Comparison of ENCODE assay signal across 8 mouse cellular contexts in genomic region chr9:21614864-21615616, GRCm38 (mm10). TPM values are rescaled to one million over a fixed set of nuclear protein-coding genes. Genes with fewer than 3 reads are reported as not detected.
A peak's percentile ranks its signal among the peaks of the same experiment; 100 is the strongest.
DNase-seq lines count a peak whose midpoint lies in the region; ATAC-seq and TF ChIP-seq lines count a peak whose summit lies in the region.

No protein-coding gene starts in this region.

- no peaks in the 10 kb centered on the region for H3K36me3 ChIP-seq in hindbrain, embryonic 16.5 days (ENCODE audit: control insufficient read depth, insufficient read depth, low read length)
- H3K36me3 ChIP-seq in midbrain, postnatal 0 days (ENCODE audit: insufficient read depth, low read length), result no peaks in the 10 kb centered on the region

- H3K4me3 ChIP-seq in layer of hippocampus, adult 2 months, result peak overlapping the region; percentile 60
- H3K4me3 ChIP-seq in bone marrow, adult 2 months (replicated peaks; ENCODE audit: control insufficient read depth, low read depth, low read length), result peak overlapping the region; percentile 89
- peak overlapping the region; percentile 72 for H3K4me3 ChIP-seq in hindbrain, embryonic 16.5 days (ENCODE audit: low read length)
- peak overlapping the region; percentile 68 for H3K4me3 ChIP-seq in midbrain, postnatal 0 days (ENCODE audit: low read depth, low read length)

- TF ChIP-seq POLR2A in bone marrow, adult 2 months (IDR thresholded peaks at IDR 0.05; ENCODE audit: borderline replicate concordance, control insufficient read depth, low read depth, low read length), result no peak

- H3K9me3 ChIP-seq in hindbrain, embryonic 16.5 days (ENCODE audit: control insufficient read depth, low read length), result no peaks in the 10 kb centered on the region
- H3K9me3 ChIP-seq in midbrain, postnatal 0 days (ENCODE audit: low read length), result no peaks in the 10 kb centered on the region

- H3K9ac ChIP-seq in hindbrain, embryonic 16.5 days (ENCODE audit: low read depth, low read length), result peak overlapping the region; percentile 84
- peak overlapping the region; percentile 64 for H3K9ac ChIP-seq in midbrain, postnatal 0 days (replicated peaks; ENCODE audit: low read length, poor library complexity, severe bottlenecking)

- no peak for DNase-seq in layer of hippocampus, adult 2 months (ENCODE audit: low spot score in 2 of 2)
- no peak for DNase-seq in layer of hippocampus, adult 18-20 months (ENCODE audit: low spot score in 2 of 2)
- no peak for DNase-seq in midbrain, postnatal 0 days (ENCODE audit: low spot score)
- no peak for DNase-seq in right cerebral cortex, adult 2 months (ENCODE audit: low spot score in 2 of 2)
- no peak for DNase-seq in cerebellum, adult 8-10 months

- H3K27me3 ChIP-seq in hindbrain, embryonic 16.5 days (replicated peaks; ENCODE audit: control insufficient read depth, insufficient read depth, low read length), result no peaks in the 10 kb centered on the region
- H3K27me3 ChIP-seq in midbrain, postnatal 0 days (ENCODE audit: insufficient read depth, low read length), result no peaks in the 10 kb centered on the region

- peak overlapping the region; percentile 99 for H3K27ac ChIP-seq in layer of hippocampus, adult 2 months
- H3K27ac ChIP-seq in bone marrow, adult 2 months (ENCODE audit: control insufficient read depth, insufficient read depth, low read depth, low read length, poor library complexity), result peak overlapping the region; percentile 97
- peak overlapping the region; percentile 96 for H3K27ac ChIP-seq in hindbrain, embryonic 16.5 days (ENCODE audit: low read depth, low read length)
- peak overlapping the region; percentile 96 for H3K27ac ChIP-seq in midbrain, postnatal 0 days (ENCODE audit: low read depth, low read length)

- H3K4me1 ChIP-seq in bone marrow, adult 2 months (ENCODE audit: control insufficient read depth, insufficient read depth, low read length), result peaks cover 7% of the 10 kb centered on the region
- peaks cover 13% of the 10 kb centered on the region for H3K4me1 ChIP-seq in hindbrain, embryonic 16.5 days (ENCODE audit: control insufficient read depth, insufficient read depth, low read depth, low read length)
- H3K4me1 ChIP-seq in midbrain, postnatal 0 days (ENCODE audit: insufficient read depth, low read length), result peaks cover 11% of the 10 kb centered on the region

- H3K4me2 ChIP-seq in hindbrain, embryonic 16.5 days (ENCODE audit: low read length), result peak overlapping the region; percentile 80
- peak overlapping the region; percentile 53 for H3K4me2 ChIP-seq in midbrain, postnatal 0 days (ENCODE audit: low read depth, low read length, poor library complexity, severe bottlenecking)

- TF ChIP-seq CTCF in layer of hippocampus, adult 2 months (conservative IDR thresholded peaks at IDR 0.05), result no peak
- TF ChIP-seq CTCF in bone marrow, adult 2 months (IDR thresholded peaks at IDR 0.05; ENCODE audit: control insufficient read depth, insufficient read depth, low read length), result no peak
- TF ChIP-seq CTCF in midbrain, postnatal 0 days (IDR thresholded peaks at IDR 0.05), result no peak

- 59% methylated on average over 15 of the region's 15 CpGs for whole genome bisulfite sequencing in bone marrow, adult 2 months
- 76% methylated on average over 15 of the region's 15 CpGs for WGBS in hindbrain, embryonic 16.5 days
- WGBS in midbrain, postnatal 0 days, result 74% methylated on average over 15 of the region's 15 CpGs

- ATAC-seq in hindbrain, embryonic 16.5 days, result no peak
- no peak for ATAC-seq in midbrain, postnatal 0 days (ENCODE audit: low FRiP score)
- no peak for ATAC-seq in megakaryocyte progenitor cell, adult 5-6 weeks (replicated peaks; ENCODE audit: poor library complexity)

RNA-seq across cellular contexts. Expression of gene Smarca4, which starts 0.9 kb away (rescaled TPM):
- total RNA-seq in layer of hippocampus, adult 2 months (2021), result 100 to 1,000 TPM; 114 to 115 TPM
- 100 to 1,000 TPM; 111 to 117 TPM for total RNA-seq in layer of hippocampus, adult 18-20 months (2021)
- polyA plus RNA-seq in bone marrow, adult 2 months (2011; ENCODE audit: insufficient read depth, insufficient read length, low replicate concordance, missing spikeins), result 45.4 and 66.3 TPM in 2 replicates
- 109 and 130 TPM in 2 replicates for polyA plus RNA-seq in hindbrain, embryonic 16.5 days (2015; fragmentation: Nextera tagmentation; extraction: Ambion mirVana)
- 173 and 195 TPM in 2 replicates for total RNA-seq in midbrain, postnatal 0 days (2014; rRNA removed)
- polyA plus RNA-seq in midbrain, postnatal 0 days (2015; fragmentation: Nextera tagmentation; extraction: Ambion mirVana), result 80.8 and 84.9 TPM in 2 replicates
- total RNA-seq in megakaryocyte progenitor cell, adult 5-6 weeks (2015), result 58.8 and 63.2 TPM in 2 replicates
- 64.0 and 71.1 TPM in 2 replicates for total RNA-seq in megakaryocyte progenitor cell, adult 5-6 weeks (2017)

RNA-seq across cellular contexts. Expression of gene Yipf2, which starts 22.4 kb away (rescaled TPM):
- 10 to 100 TPM; 18.6 to 19.8 TPM for total RNA-seq in layer of hippocampus, adult 2 months (2021)
- total RNA-seq in layer of hippocampus, adult 18-20 months (2021), result 10 to 100 TPM; 19.5 to 20.0 TPM
- 4.8 and 5.0 TPM in 2 replicates for polyA plus RNA-seq in bone marrow, adult 2 months (2011; ENCODE audit: insufficient read depth, insufficient read length, low replicate concordance, missing spikeins)
- 25.6 and 26.1 TPM in 2 replicates for polyA plus RNA-seq in hindbrain, embryonic 16.5 days (2015; fragmentation: Nextera tagmentation; extraction: Ambion mirVana)
- total RNA-seq in midbrain, postnatal 0 days (2014; rRNA removed), result 19.1 and 21.7 TPM in 2 replicates
- 17.0 and 19.5 TPM in 2 replicates for polyA plus RNA-seq in midbrain, postnatal 0 days (2015; fragmentation: Nextera tagmentation; extraction: Ambion mirVana)
- 5.3 and 6.6 TPM in 2 replicates for total RNA-seq in megakaryocyte progenitor cell, adult 5-6 weeks (2015)
- 15.5 and 19.0 TPM in 2 replicates for total RNA-seq in megakaryocyte progenitor cell, adult 5-6 weeks (2017)

RNA-seq across cellular contexts. Expression of gene Timm29, which starts 22.5 kb away (rescaled TPM):
- 10 to 100 TPM; 58.3 to 62.0 TPM for total RNA-seq in layer of hippocampus, adult 2 months (2021)
- 10 to 100 TPM; 61.7 to 63.6 TPM for total RNA-seq in layer of hippocampus, adult 18-20 months (2021)
- 10.4 and 11.6 TPM in 2 replicates for polyA plus RNA-seq in bone marrow, adult 2 months (2011; ENCODE audit: insufficient read depth, insufficient read length, low replicate concordance, missing spikeins)
- 51.8 and 53.4 TPM in 2 replicates for polyA plus RNA-seq in hindbrain, embryonic 16.5 days (2015; fragmentation: Nextera tagmentation; extraction: Ambion mirVana)
- total RNA-seq in midbrain, postnatal 0 days (2014; rRNA removed), result 74.6 and 85.9 TPM in 2 replicates
- 61.8 and 62.1 TPM in 2 replicates for polyA plus RNA-seq in midbrain, postnatal 0 days (2015; fragmentation: Nextera tagmentation; extraction: Ambion mirVana)
- 43.8 and 44.9 TPM in 2 replicates for total RNA-seq in megakaryocyte progenitor cell, adult 5-6 weeks (2015)
- 52.1 and 63.7 TPM in 2 replicates for total RNA-seq in megakaryocyte progenitor cell, adult 5-6 weeks (2017)
